Mouse (Mus musculus) olfactory bulb, adult 2 months (tissue): ENCODE results near the gene Hmx3.

Experiments
- CTCF ChIP-seq: fragments of 200-500 bp; IDR thresholded peaks from 2 replicates; pipeline ENCODE4 v1.5.1; 2012; ENCODE audit warnings: low read depth, mild to moderate bottlenecking, low read length, moderate library complexity; ENCODE audit not compliant: insufficient read depth
- POLR2A ChIP-seq: fragments of 200-500 bp; IDR thresholded peaks from 2 replicates; pipeline ENCODE4 v1.6.1; 2012; ENCODE audit warnings: mild to moderate bottlenecking, low read depth, low read length, moderate library complexity; ENCODE audit not compliant: insufficient read depth

GRCm38 (mm10) chr7:131556541-131557271 is 14.0 kb downstream of the Hmx3 start:
- TF ChIP-seq POLR2A (no peak), CTCF (no peak)
